Mouse (Mus musculus): Measurements from ENCODE around the gene Gm21983.

The Gm21983 gene

DNA sequence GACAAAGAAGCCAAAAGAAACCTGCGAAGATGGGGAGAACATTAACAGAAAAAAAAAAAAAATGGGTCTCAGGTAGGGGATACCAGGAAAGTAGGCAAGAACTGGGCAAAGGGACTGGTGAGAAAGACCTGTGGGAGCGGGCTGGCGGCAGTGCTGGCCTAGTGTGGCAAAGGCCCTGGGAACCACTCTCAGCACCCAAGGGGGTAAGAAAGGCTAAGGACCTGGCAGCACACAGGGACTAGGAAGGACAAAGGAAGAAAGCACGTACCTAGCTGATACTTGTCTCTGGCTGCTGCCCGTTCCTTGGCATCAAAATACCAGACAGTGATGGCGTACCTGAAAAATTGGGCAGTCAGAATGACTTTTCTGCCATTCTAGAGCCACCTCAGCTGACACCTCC, 21.6 kb downstream of the Gm21983 start:
- peak; percentile 92 for DNase-seq

DNA sequence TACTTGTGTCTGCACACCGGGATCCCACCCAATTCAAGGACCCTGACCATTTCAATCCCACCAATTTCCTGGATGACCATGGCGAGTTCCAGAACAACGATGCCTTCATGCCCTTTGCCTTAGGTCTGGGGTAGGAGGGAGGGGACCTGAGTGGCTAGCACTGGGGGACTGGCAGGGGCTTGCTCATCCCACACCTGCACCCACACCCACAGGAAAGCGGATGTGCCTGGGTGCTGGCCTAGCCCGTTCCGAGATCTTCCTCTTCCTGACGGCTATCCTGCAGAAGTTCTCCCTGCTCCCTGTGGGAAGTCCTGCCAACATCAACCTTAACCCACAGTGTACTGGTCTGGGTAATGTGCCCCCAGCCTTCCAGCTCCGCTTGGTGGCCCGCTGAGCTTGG, 22.7 kb downstream of the Gm21983 start:
- DNase-seq, result peak; percentile 91

DNA sequence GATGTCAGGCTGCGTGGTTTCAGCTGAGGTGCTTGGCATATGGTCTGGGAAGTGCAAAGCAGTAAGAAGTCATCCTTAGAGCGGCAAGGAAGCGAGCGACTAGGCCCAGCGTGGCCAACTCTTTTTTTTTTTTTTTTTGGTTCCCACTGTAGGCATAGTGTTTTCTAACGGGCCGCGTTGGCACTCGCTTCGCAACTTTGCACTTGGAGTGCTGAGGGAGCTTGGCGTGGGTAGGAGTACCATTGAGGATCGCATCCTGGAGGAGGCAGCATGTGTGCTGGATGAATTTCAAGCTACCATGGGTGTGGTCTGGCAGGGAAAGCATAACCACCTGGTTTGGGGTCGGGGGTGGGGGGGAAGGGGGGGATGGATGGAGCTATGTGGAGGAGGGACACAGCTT, 24.9 kb downstream of the Gm21983 start:
- peak; percentile 91 for DNase-seq

DNA sequence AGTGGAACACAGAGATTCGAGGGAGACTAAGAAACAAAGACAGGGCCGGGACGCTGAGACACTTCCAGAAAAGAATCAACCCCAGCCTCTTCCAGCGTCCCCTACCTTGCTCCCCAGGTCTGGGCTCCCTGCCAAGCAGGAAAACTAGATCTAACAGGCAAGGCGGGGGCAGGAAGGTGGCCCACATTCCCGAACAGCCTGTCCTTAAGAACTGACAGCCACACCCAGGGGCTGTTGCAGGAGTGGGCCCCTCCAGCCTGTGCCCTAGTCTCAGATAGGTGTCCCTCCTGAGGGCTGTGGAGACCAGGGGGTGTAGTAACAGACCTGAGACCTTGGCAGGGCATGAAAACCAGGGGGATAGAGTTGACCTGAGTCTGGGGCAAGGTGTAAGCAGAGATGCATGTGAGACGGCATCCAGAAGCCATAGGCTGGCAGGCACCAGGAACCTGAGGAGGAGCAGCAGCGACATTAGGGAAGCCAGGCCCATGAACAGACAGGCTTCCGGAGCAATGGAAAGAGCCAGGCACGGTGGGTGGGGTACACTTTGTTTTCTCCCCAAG, 27.6 kb downstream of the Gm21983 start, which contains the start of gene Cyp2t4:
Gene Cyp2t4, plus strand, starts transcription at position 510 of the 560 bp plus-strand sequence.
- peak; percentile 97 for DNase-seq

DNA sequence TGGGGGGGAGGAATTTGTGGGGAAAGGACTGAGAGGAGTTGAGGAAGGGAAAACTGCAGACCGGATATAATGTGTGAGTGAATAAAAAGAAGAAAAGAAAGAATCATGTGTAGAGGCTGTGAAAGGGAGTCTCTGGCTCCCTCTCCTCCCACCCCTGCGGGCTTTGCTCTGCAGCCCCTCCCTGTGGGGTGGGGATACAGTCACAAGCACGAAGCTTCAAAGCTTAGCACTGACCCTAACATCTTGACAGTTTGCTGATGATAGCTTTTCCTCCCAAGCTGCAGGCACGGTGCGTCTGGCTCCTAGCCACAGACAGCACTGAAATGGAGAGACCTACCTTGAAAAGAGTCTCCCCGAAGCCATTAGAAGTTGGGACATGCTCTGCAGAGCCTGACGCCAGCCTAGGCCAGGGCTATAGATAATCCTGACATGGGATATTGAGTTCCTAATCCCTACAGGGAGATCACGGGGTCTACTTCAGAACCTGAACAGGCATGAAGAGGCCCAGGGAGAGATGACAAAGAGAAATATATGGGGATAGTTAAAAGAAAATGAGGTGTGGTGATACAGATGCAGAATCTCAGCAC, 44.4 kb downstream of the Gm21983 start:
- DNase-seq, result peak; percentile 68

DNA sequence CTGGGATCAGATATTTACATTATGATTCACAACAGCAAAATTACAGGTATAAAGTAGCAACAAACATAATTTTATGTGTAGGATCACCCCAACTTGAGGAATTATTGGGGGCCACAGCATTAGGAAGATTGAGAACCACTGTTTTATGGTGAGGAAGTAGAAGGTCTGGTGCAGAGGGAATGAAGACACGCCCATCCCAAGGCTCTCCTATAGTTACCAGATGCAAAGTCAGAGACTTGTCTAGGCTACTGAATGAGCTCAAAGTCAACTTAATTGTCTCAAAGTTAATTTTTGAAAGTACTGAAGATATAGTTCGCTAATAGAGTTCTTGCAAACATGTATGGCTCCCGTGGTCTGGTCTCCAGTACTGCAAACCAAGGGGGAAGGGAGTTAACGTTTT, 47.1 kb downstream of the Gm21983 start:
- DNase-seq, result no peak

DNA sequence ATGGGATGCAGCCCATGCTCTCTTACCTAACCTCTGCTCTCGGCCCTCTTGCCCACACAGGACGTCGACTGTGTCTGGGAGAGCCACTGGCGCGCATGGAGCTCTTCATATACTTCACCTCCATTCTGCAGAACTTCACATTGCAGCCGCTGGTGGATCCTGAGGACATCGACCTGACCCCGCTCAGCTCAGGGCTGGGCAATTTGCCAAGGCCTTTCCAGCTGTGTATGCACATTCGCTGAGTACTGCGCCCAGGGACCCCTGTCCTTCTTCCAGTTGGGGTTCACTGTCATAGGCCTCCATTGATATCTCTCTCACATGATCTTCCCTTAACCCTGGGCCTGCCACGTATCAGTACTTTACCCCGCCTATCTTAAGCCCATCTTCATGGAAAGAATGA, 47.7 kb downstream of the Gm21983 start:
- peak; percentile 87 for DNase-seq

DNA sequence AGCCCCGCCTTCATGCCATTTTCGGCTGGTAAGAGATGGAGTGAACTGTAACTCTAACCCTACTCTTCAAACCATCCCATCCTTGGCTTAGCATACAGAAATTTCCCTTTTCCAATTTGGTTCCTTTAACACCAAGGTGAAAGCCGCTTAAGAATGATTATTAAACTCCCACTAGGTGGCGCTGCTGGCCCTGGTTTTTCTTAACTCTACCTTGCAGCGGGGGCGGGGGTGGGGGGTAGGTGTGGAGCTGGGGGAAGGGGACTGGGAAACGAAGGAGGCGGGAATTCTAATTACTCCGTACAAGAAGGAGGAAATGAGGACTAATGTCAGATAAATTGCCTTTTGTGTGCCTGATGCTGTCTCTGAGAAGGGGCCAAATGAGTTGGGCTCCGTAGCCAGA, 48.3 kb downstream of the Gm21983 start:
- peak; percentile 90 for DNase-seq

DNA sequence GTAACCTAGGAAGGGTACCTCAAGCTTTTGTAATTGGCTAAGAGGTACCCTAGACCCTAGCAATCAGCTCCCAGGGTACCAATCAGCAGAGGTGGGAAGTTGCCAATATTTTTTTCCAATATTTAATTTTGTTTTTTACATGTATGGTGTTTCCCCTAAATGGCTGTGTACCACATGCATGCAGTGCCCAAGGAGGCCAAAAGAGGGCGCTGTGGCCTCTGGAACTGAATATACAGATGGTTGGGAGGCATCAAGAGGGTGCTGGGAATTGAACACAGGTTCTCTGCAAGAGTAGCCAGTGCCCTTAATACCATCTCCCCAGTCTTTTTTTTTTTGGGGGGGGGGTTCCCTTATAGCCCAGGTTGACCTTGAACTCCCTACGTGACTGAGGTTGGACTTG, 49.5 kb downstream of the Gm21983 start:
- DNase-seq, result peak; percentile 71

DNA sequence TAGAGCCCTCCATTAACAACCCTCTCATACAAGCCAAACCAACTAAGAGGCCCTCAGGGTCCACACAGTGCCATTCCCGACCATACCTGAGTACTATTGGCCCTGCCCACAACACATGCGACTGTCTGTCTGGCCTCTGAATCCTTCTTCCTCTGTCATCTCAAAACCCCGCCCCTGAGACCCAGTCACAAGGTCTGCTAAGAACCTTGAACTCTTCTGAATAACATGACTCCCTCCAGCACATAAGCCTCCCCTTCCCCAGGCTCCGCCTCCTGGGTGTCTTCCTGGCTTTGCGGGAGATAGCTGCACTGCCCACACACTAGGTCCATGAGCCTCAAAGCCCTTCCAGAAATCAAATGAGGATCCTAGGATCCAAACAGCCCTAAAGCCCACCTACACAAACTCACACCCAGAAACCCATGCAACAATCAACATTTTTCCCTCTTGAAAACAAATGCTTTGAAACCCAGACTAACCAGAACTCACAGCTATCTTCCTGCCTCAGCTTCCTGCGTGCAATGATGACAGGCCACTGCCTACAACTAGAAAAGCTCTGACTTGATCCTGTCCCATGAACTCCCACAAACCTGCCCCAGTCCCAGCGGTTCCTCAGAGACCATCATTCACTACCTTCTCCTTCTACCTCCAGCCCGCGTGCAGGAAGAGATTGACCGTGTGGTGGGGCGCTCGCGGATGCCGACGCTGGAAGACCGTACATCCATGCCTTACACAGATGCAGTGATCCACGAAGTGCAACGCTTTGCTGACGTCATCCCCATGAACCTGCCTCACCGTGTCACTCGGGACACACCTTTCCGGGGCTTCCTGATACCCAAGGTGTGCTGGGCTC, 50.1 kb downstream of the Gm21983 start:
- peak; percentile 86 for DNase-seq

DNA sequence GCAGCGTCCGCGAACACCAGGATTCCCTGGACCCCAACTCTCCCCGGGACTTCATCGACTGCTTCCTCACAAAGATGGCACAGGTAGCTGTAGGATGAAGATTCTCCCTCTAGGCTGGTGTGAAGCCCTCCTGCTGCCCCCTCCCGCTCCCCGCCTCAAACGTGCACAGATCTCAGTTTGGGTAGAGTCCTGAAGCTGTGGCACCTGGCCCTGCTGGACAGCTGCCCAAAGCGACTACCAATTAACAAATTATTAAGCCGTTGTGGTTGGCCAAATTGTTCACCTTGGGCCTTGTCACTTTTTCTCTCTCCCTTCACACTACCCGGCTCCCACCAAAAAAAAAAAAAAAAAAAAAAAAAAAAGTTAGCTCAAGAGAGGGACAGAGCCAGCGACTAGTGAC, 51.1 kb downstream of the Gm21983 start:
- peak; percentile 85 for DNase-seq

DNA sequence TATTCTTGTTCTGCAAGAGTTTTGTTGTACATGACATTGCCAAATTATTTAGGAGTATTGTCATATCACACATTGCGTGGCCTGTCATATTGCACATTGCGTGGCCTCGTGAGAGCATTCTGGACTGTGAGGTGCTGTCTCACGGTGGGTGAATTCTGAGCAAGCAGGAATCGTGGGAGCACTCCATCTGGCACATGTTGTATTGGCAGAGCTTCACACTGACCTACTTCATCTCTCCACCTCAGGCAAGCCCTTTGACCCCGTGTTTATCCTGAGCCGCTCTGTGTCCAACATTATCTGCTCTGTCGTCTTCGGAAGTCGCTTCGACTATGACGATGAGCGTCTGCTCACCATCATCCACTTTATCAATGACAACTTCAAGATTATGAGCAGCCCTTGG, 51.9 kb downstream of the Gm21983 start:
- peak; percentile 74 for DNase-seq

DNA sequence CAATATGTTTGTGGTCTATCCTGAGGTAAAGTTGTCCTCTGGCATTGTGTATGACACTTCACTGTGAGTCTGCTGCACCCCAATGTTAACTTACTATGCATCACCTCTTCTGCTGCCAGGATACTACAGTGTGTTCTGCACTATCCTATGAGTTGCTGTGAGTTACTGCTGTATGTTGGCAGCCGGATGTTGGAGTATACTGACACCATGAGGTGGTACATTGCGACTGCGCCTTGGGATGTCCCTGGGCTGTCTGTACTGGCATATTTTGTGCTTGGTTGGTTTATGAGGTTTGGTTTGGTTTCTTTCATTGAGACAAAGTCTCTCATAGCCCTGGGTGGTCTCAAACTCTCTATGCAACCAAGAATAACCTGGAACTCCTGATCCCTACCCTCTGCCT, 52.7 kb downstream of the Gm21983 start:
- DNase-seq, result peak; percentile 88

DNA sequence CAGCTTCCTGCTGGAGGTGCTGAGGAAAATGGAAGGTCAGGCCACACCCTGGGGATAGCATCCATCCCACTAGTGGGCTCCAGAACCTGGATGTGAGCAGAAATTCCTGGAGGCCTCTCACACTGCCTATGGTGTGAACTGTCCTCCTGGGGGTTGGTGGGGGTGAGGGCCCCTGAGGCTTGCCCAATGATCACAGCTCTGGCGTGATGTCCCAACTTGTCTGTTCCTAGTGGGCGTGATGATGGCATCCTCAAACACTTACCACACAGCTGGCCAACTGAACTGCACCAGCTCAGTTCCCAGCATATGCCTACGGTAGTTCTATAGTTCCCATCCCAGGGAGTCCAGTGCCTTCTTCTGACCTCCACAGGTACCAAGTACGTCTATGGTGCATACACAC, 55.9 kb downstream of the Gm21983 start:
- DNase-seq, result no peak

DNA sequence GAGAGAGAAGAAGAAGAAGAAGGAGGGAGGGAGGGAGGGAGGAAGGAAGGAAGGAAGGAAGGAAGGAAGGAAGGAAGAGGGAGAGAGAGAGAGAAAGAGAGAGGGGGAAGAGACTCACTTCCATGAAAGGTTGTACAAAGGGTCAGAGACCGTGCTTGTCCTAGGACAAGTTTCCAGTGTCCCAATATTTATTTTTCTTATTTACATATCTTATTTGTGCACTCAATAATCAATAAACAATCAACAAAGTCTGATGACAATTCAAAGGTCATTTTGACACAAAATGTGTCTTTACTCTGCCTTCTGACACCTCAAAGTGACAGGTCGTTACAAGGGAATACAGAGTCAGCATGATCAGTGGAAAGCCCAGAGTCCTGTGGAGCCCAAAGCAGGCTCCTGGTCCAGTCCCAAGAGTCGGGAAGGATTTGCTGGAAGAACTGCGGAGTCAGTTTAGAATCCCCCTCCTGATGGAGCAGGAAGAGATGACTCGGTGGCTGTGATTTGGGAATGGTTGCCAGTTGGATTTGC, 56.5 kb downstream of the Gm21983 start:
- no peak for DNase-seq

DNA sequence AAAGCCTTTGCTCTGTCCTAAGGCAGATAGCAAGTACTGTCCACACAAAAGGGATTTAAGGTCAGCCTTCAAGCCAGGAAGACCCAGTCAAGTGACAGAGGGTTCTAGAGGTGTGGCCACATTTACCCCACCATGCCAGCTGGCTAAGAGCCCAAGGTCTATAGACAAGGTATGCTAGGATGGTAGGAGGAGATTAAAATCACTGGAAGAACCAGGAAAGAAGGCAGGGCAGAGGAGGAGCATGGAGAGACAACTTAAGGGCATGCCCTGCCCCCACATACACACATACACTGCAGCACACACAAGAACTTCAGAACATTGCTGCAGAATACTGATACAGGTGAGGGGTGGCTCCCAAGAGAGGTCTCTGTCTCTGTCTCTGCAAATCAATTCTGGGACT, 61.2 kb downstream of the Gm21983 start, which contains the start of gene Cyp2f2:
Gene Cyp2f2, plus strand, starts transcription at position 234 of the 400 bp plus-strand sequence.
- DNase-seq, result no peak
